Mouse (Mus musculus) forebrain, embryonic 16.5 days (tissue): ENCODE measurements at regions not wholly inside any gene's neighbourhood (a gene's known extent, or its start where the extent isn't known, plus 50 kb on each side); places are given as distances from the start of the nearest gene placed in this dataset.

Source experiments
- ATAC-seq: fragments of 200-750 bp; cut with Nextera tagmentation; 2 replicates; pipeline ENCODE4 v1.8.0; 2017; ENCODE audit warnings: mild to moderate bottlenecking, moderate library complexity
- H3K27ac ChIP-seq: fragments of 300-500 bp; sonication (generic); 2 replicates; pipeline ENCODE4 v1.5.1; 2014; ENCODE audit warnings: low read length, control low read depth
- H3K27me3 ChIP-seq: fragments of 300-500 bp; sonication (generic); replicated peaks from 2 replicates; pipeline ENCODE4 v1.6.1; 2014; ENCODE audit warnings: low read length; ENCODE audit not compliant: control insufficient read depth, insufficient read depth
- H3K36me3 ChIP-seq: fragments of 300-500 bp; sonication (generic); 2 replicates; pipeline ENCODE4 v1.6.1; 2014; ENCODE audit not compliant: control insufficient read depth, insufficient read depth
- H3K4me1 ChIP-seq: fragments of 300-500 bp; sonication (generic); replicated peaks from 2 replicates; pipeline ENCODE4 v1.6.1; 2014; ENCODE audit warnings: low read length; ENCODE audit not compliant: control insufficient read depth, insufficient read depth
- H3K4me2 ChIP-seq: fragments of 300-500 bp; sonication (generic); 2 replicates; pipeline ENCODE4 v1.6.1; 2014; ENCODE audit warnings: mild to moderate bottlenecking, low read length, control low read depth
- H3K4me3 ChIP-seq: fragments of 300-500 bp; sonication (generic); replicated peaks from 2 replicates; pipeline ENCODE4 v1.5.1; 2014; ENCODE audit warnings: mild to moderate bottlenecking, low read length, control low read depth
- H3K9ac ChIP-seq: fragments of 300-500 bp; sonication (generic); replicated peaks from 2 replicates; pipeline ENCODE4 v1.6.1; 2014; ENCODE audit warnings: low read depth, low read length, control low read depth
- H3K9me3 ChIP-seq: fragments of 300-500 bp; sonication (generic); 2 replicates; pipeline ENCODE4 v1.6.1; 2016; ENCODE audit warnings: low read length; ENCODE audit not compliant: control insufficient read depth
- WGBS: fragments of 180-500 bp; shearing (Covaris S2); extraction: QIAGEN DNeasy Blood & Tissue Kit; methylation state at CpG from one replicate; pipeline ENCODE4 v1.1.7; 2014; 5-methylcytosine and 5-hydroxymethylcytosine counted together

DNA sequence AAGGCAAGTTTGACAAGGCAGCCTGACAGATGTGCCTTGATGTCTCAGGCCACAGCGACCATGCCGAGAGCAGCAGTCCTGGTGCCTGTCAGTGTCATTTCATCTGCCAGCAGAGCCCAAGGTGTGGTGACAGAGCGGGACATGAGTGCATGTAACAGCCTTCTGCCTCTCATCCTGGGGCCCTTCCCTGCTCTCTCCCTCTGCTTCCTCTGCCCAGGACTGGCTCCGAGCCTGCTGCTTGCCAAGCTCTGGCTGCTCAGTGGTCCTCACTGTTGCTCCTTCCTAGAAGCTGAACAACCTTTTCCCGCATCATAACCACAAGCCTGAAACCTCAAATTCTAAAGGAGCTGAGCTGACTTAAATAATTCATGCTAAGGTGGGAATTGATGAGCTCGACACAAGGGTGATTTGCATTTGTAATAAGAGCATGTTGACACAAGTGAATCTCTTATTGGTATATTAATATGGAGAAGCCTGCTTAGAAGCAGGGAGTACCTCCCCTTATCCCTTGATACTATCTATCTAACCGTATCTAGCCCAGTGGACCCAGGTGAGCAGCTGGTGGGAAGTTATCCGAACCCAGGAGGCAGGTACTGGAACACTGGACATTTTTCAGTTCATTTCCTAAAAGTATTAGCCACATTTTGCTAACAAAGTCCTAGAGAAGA, 186.8 kb downstream of the Stk31 start:
- no peak for ATAC-seq
- no peak overlapping the region for H3K4me2 ChIP-seq
- H3K4me1 ChIP-seq = 0 out of 2 replicates have a peak, but pooled peaks cover 2% of the 10 kb centered on the region
- no peak overlapping the region for H3K27ac ChIP-seq
- no peak overlapping the region for H3K9ac ChIP-seq
- H3K27me3 ChIP-seq = no peaks in the 10 kb centered on the region
- no peaks in the 10 kb centered on the region for H3K36me3 ChIP-seq
- 70% methylated on average over 8 of the region's 8 CpGs for WGBS
- H3K4me3 ChIP-seq = no peak overlapping the region
- H3K9me3 ChIP-seq = no peaks in the 10 kb centered on the region

DNA sequence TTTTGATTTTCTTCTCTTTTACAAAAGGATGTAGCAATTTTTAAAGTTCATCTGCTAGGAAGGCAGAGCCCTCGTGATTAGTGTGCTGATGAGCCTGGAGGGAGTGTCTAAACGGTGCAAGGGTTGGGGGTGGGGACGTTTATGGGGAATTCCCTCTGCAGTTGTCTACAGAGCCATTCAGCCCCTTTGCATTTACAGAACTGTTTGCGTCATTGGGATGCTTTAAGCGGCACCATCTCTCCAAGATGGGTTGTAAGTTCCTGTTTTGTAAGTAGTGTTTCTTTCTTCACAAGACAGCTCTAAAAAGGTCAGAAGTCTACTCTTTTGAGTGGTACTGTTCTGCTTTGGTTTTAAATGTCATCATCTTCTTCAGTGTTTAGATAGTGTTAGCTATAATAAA, 191.1 kb downstream of the Stk31 start:
- Histone ChIP-seq H3K27me3 (no peaks in the 10 kb centered on the region), H3K9ac (no peak overlapping the region), H3K4me1 (peaks cover 8% of the 10 kb centered on the region), H3K36me3 (no peaks in the 10 kb centered on the region), H3K4me3 (no peak overlapping the region), H3K27ac (no peak overlapping the region), H3K9me3 (no peaks in the 10 kb centered on the region), H3K4me2 (no peak overlapping the region)
- 65% methylated on average over 5 of the region's 5 CpGs for WGBS
- no peak for ATAC-seq

GRCm38 (mm10) chr6:49588677-49589076, 193.3 kb downstream of the Stk31 start:
- peaks cover 8% of the 10 kb centered on the region for H3K4me1 ChIP-seq
- no peak overlapping the region for H3K27ac ChIP-seq
- no peak overlapping the region for H3K4me2 ChIP-seq
- H3K9ac ChIP-seq = no peak overlapping the region
- H3K4me3 ChIP-seq = no peak overlapping the region
- H3K9me3 ChIP-seq = no peaks in the 10 kb centered on the region
- H3K27me3 ChIP-seq = no peaks in the 10 kb centered on the region
- WGBS = 94% methylated on average over 3 of the region's 3 CpGs
- no peaks in the 10 kb centered on the region for H3K36me3 ChIP-seq
- no peak for ATAC-seq

DNA sequence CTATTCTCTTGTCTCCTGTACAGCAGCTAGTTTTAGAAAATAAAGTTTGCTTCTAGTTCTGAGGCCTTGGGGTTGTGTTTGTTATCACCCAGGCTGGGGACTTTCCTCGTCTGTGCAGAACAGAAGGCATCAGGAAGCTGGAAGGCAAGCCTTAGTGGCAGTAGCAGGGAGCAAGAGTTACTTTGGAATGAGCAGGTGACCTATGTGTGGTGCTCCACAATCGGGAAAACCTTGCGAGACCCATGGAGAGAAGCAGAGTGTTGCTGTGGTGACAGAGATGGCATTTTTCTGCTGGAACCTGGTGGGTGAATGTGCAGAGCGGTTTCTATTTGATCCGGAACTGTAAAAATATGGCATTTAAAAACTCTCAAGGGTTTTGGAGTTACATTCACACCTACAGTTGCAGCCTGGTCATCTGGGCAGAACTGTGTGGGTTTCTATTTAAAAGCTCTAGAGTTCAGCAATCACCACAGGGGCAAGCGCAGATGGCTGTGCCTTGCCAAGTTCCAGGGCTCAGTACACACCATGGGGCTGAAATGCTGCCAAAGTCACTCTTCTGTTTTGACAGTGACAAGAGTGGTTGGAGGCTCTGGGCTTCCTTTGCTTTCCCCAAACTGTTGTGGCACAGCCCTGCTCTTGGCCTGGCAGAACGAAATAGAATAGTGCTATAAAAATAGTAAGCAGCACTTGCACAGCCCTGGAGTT, 195.7 kb downstream of the Stk31 start:
- H3K9ac ChIP-seq = no peak overlapping the region
- peak; percentile 63 for ATAC-seq
- no peak overlapping the region for H3K4me3 ChIP-seq
- peaks cover 8% of the 10 kb centered on the region for H3K4me1 ChIP-seq
- H3K4me2 ChIP-seq = no peak overlapping the region
- no peaks in the 10 kb centered on the region for H3K36me3 ChIP-seq
- WGBS = 62% methylated on average over 7 of the region's 7 CpGs
- no peaks in the 10 kb centered on the region for H3K27me3 ChIP-seq
- no peaks in the 10 kb centered on the region for H3K9me3 ChIP-seq
- H3K27ac ChIP-seq = no peak overlapping the region

- Histone ChIP-seq H3K9me3 (no peaks in the 10 kb centered on the region), H3K9ac (no peak overlapping the region), H3K4me1 (peaks cover 8% of the 10 kb centered on the region), H3K4me3 (no peak overlapping the region), H3K36me3 (no peaks in the 10 kb centered on the region), H3K4me2 (no peak overlapping the region), H3K27me3 (no peaks in the 10 kb centered on the region), H3K27ac (no peak overlapping the region)
- ATAC-seq = no peak
- 74% methylated on average over 2 of the region's 2 CpGs for WGBS
These were observed 196.2 kb downstream of the Stk31 start for GRCm38 (mm10) chr6:49591632-49592000.

DNA sequence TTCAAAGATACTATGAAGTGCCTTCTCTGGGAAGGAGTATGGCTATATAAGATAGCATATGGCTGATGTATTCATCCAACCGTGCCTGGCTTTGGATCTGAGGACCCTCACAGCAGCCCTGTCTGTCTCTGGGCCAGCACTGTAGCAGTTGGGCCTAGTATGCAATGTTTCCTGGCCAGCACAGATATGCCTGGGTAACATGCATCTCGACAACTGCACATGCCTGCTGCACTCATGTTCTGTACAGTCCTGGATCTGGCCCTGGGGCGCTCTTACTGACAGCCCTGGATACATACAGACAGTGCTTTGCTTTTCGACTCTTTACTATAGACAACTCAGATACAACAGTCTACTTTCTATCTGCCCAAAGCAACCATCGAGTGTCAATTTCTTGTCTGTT, 197.3 kb downstream of the Stk31 start:
- H3K9ac ChIP-seq = no peak overlapping the region
- peak overlapping the region; percentile 34; the same call in 1 of the 2 replicates for H3K27ac ChIP-seq
- no peaks in the 10 kb centered on the region for H3K27me3 ChIP-seq
- H3K4me3 ChIP-seq = no peak overlapping the region
- 75% methylated on average over 5 of the region's 5 CpGs for WGBS
- no peaks in the 10 kb centered on the region for H3K9me3 ChIP-seq
- H3K36me3 ChIP-seq = no peaks in the 10 kb centered on the region
- H3K4me2 ChIP-seq = no peak overlapping the region
- peaks cover 8% of the 10 kb centered on the region for H3K4me1 ChIP-seq
- ATAC-seq = peak; percentile 86

DNA sequence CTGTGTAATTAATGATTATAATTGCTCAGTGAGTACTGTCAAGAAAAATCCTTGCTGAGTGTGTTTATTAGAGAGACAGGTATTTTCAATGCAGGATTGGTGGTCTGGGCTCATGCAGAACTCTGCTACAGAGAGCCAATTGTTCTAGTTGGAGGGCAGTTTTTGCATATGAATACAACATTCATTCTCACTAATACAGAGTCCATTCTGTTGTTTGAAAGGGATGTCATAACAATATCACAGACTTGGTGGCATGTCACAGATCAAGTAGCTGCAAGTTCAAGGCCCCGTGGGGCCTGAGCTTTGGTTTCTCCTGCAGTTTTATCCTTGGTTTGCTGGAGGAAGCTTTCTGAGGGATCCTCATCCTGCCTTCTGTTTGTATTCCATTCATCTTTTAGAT, 207.8 kb downstream of the Stk31 start:
- 14% methylated on average over 1 of the region's 1 CpGs for WGBS
- H3K9me3 ChIP-seq = no peaks in the 10 kb centered on the region
- ATAC-seq = 0 out of 2 replicates have a peak, but pooled peaks have one; percentile 28

DNA sequence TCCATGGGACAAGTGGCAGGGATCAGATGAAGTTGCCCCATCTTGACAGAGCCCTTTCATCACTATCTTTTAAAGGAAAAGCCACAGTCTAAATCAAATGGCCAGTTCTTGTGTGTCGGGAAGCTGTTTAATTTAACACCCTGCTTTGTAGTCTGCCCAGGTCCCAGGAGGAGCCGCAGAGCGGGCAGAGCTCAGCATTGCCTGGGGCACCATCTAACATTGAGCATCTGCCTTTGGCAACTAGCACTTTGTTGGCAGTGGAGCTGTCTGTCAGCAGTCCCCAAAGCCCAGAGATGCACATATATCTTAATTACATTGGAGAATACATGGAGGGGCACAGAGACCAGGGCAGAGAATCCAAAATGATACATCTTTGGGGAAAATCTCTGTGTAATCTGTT, 208.4 kb downstream of the Stk31 start:
- Histone ChIP-seq H3K4me2 (no peak overlapping the region), H3K36me3 (no peaks in the 10 kb centered on the region), H3K4me3 (no peak overlapping the region), H3K9ac (no peak overlapping the region), H3K9me3 (no peaks in the 10 kb centered on the region), H3K27ac (no peak overlapping the region), H3K4me1 (peaks cover 4% of the 10 kb centered on the region), H3K27me3 (no peaks in the 10 kb centered on the region)
- WGBS = 21% methylated on average over 3 of the region's 3 CpGs
- ATAC-seq = peak; percentile 67; the same call in 1 of the 2 replicates

More for the DNA sequence above, 207.8 kb downstream of the Stk31 start:
- Histone ChIP-seq H3K4me2 (no peak overlapping the region), H3K36me3 (no peaks in the 10 kb centered on the region), H3K4me1 (peaks cover 4% of the 10 kb centered on the region), H3K27me3 (no peaks in the 10 kb centered on the region), H3K9ac (no peak overlapping the region), H3K27ac (no peak overlapping the region), H3K4me3 (no peak overlapping the region)

- ATAC-seq = no peak
- 0% methylated on average over 1 of the region's 1 CpGs for WGBS
These were observed 210.6 kb downstream of the Stk31 start for GRCm38 (mm10) chr6:49606028-49606427.

More at GRCm38 (mm10) chr6:49606028-49606427, 210.6 kb downstream of the Stk31 start:
- Histone ChIP-seq H3K4me1 (peaks cover 4% of the 10 kb centered on the region), H3K27me3 (no peaks in the 10 kb centered on the region), H3K36me3 (no peaks in the 10 kb centered on the region), H3K9ac (no peak overlapping the region), H3K27ac (no peak overlapping the region), H3K9me3 (no peaks in the 10 kb centered on the region), H3K4me3 (no peak overlapping the region), H3K4me2 (no peak overlapping the region)
